In genomic region chr19:56746618-56747017, GRCm38 (mm10) we compare ENCODE assay signal across 26 mouse cellular contexts. TPM values are rescaled to one million over a fixed set of nuclear protein-coding genes. Genes with fewer than 3 reads are reported as not detected.
DNase-seq lines count a peak whose midpoint lies in the region; ATAC-seq and TF ChIP-seq lines count a peak whose summit lies in the region.
"Had no signal": no experiment of that assay in that cellular context is flagged by ENCODE, and none has a peak within 500 bp of the region (broad histone marks: within the 10 kb centered on the region; RNA-seq: fewer than 3 reads in every experiment).

No protein-coding gene starts in this region.

- peak; percentile 66; the same call in 1 of the 2 replicates for ATAC-seq in heart, embryonic 12.5 days (ENCODE audit: insufficient number of reproducible peaks, low FRiP score)
- ATAC-seq in heart, embryonic 14.5 days (ENCODE audit: insufficient number of reproducible peaks, insufficient read depth, low FRiP score, low read depth): peak; percentile 45; the same call in 1 of the 2 replicates
- ATAC-seq in heart, postnatal 0 days (ENCODE audit: insufficient read depth, low read depth): peak; percentile 72
- no peak for ATAC-seq in forebrain, embryonic 12.5 days (ENCODE audit: low FRiP score)
- ATAC-seq: forebrain, embryonic 14.5 days; forebrain, postnatal 0 days; hindbrain, postnatal 0 days; intestine, postnatal 0 days; Patski had no signal

- no peak; the same call in 1 of the 2 replicates for TF ChIP-seq EP300 in heart, postnatal 0 days (IDR thresholded peaks at IDR 0.05; ENCODE audit: low read depth)

- intact Hi-C loops in heart, postnatal 25 days (cut with DNase I): loop anchor here (2.0 kb wide), 1 partner anchor 28 kb away; no protein-coding TSS in a partner anchor

- H3K36me3 ChIP-seq in heart, embryonic 10.5 days: no peaks in the 10 kb centered on the region
- no peaks in the 10 kb centered on the region for H3K36me3 ChIP-seq in heart, embryonic 12.5 days
- H3K36me3 ChIP-seq in heart, embryonic 14.5 days (ENCODE audit: control insufficient read depth, insufficient read depth, low read length): no peaks in the 10 kb centered on the region
- H3K36me3 ChIP-seq in heart, postnatal 0 days (replicated peaks; ENCODE audit: control insufficient read depth, insufficient read depth, low read length): no peaks in the 10 kb centered on the region
- H3K36me3 ChIP-seq in forebrain, embryonic 12.5 days (replicated peaks): no peaks in the 10 kb centered on the region
- H3K36me3 ChIP-seq: forebrain, embryonic 10.5 days; G1E had no signal

- H3K9me3 ChIP-seq in heart, embryonic 10.5 days: no peaks in the 10 kb centered on the region
- no peaks in the 10 kb centered on the region for H3K9me3 ChIP-seq in heart, embryonic 12.5 days (replicated peaks)
- H3K9me3 ChIP-seq in heart, embryonic 14.5 days (ENCODE audit: control insufficient read depth, low read length): no peaks in the 10 kb centered on the region
- no peaks in the 10 kb centered on the region for H3K9me3 ChIP-seq in heart, postnatal 0 days (replicated peaks; ENCODE audit: control insufficient read depth, low read length)
- no peaks in the 10 kb centered on the region for H3K9me3 ChIP-seq in forebrain, embryonic 12.5 days
- H3K9me3 ChIP-seq: forebrain, embryonic 10.5 days; G1E had no signal

- H3K9ac ChIP-seq in heart, embryonic 12.5 days: no peak overlapping the region
- no peak overlapping the region for H3K9ac ChIP-seq in heart, embryonic 14.5 days (ENCODE audit: low read length)
- H3K9ac ChIP-seq in heart, postnatal 0 days (replicated peaks; ENCODE audit: low read depth, low read length): no peak overlapping the region
- H3K9ac ChIP-seq in forebrain, embryonic 12.5 days: no peak overlapping the region
- H3K9ac ChIP-seq: forebrain, postnatal 0 days; hindbrain, embryonic 14.5 days had no signal

- 54% methylated on average over 9 of the region's 9 CpGs for WGBS in heart, embryonic 10.5 days
- 36% methylated on average over 9 of the region's 9 CpGs for WGBS in heart, embryonic 12.5 days
- 21% methylated on average over 9 of the region's 9 CpGs for WGBS in heart, embryonic 14.5 days
- WGBS in heart, postnatal 0 days: 33% methylated on average over 9 of the region's 9 CpGs
- 89% methylated on average over 9 of the region's 9 CpGs for WGBS in forebrain, embryonic 12.5 days

- H3K27ac ChIP-seq in heart, embryonic 10.5 days: no peak overlapping the region
- no peak overlapping the region for H3K27ac ChIP-seq in heart, embryonic 12.5 days (ENCODE audit: poor library complexity, severe bottlenecking)
- H3K27ac ChIP-seq in heart, embryonic 14.5 days (replicated peaks in 1 of 2; ENCODE audit: control insufficient read depth in 1 of 2, insufficient read depth in 1 of 2, low read depth in 2 of 2, low read length in 2 of 2): 0 out of 4 replicates have a peak overlapping the region, but pooled peaks of 1 of the 2 experiments have one; percentile 26
- peak overlapping the region; percentile 67 for H3K27ac ChIP-seq in heart, postnatal 0 days (ENCODE audit: low read depth)
- no peak overlapping the region for H3K27ac ChIP-seq in forebrain, embryonic 12.5 days
- H3K27ac ChIP-seq: forebrain, embryonic 10.5 days; gastrocnemius, adult 2 months; hindbrain, embryonic 14.5 days; hindbrain, postnatal 0 days; kidney, postnatal 0 days had no signal

- TF ChIP-seq CTCF in heart, postnatal 0 days (IDR thresholded peaks at IDR 0.05; ENCODE audit: low read depth): no peak

- peak; percentile 43 to 54 for DNase-seq in heart, adult 18-20 months
- DNase-seq in heart, embryonic 10.5 days (ENCODE audit: low spot score): no peak
- DNase-seq in heart, postnatal 25 days (ENCODE audit: low spot score): no peak
- peak; percentile 78 for DNase-seq in heart, postnatal 0 days (ENCODE audit: low spot score)
- no peak for DNase-seq in cerebellum, adult 18-20 months
- DNase-seq: adrenal gland, postnatal 36 days; B cell, adult 2 months; cerebellum, adult 11 months; cerebellum, adult 8-10 months; cerebellum, postnatal 14 days; forebrain, postnatal 0 days; gastrocnemius, adult 2 months; gastrocnemius, postnatal 14 days; kidney, adult 2 months had no signal

- H3K4me3 ChIP-seq in heart, embryonic 10.5 days: no peak overlapping the region
- H3K4me3 ChIP-seq in heart, embryonic 12.5 days: no peak overlapping the region
- H3K4me3 ChIP-seq in heart, embryonic 14.5 days (ENCODE audit: control insufficient read depth in 1 of 2, insufficient read depth in 1 of 2, low read depth in 1 of 2, low read length in 2 of 2): no peak overlapping the region
- H3K4me3 ChIP-seq in heart, postnatal 0 days (ENCODE audit: low read depth, low read length): no peak overlapping the region
- H3K4me3 ChIP-seq in forebrain, embryonic 12.5 days (replicated peaks): no peak overlapping the region
- H3K4me3 ChIP-seq: forebrain, embryonic 10.5 days; gastrocnemius, adult 2 months had no signal

- no peak overlapping the region for H3K4me2 ChIP-seq in heart, embryonic 12.5 days
- no peak overlapping the region for H3K4me2 ChIP-seq in heart, embryonic 14.5 days (ENCODE audit: low read length)
- H3K4me2 ChIP-seq in heart, postnatal 0 days (ENCODE audit: low read depth, low read length): no peak overlapping the region
- no peak overlapping the region for H3K4me2 ChIP-seq in forebrain, embryonic 12.5 days
- H3K4me2 ChIP-seq: hindbrain, embryonic 14.5 days had no signal

- peaks cover 53% of the 10 kb centered on the region for H3K4me1 ChIP-seq in heart, embryonic 10.5 days
- H3K4me1 ChIP-seq in heart, embryonic 12.5 days (replicated peaks): peaks cover 46% of the 10 kb centered on the region
- peaks cover 34 to 58% of the 10 kb centered on the region in 2 experiments for H3K4me1 ChIP-seq in heart, embryonic 14.5 days (ENCODE audit: control insufficient read depth in 2 of 2, insufficient read depth in 2 of 2, low read length in 2 of 2)
- H3K4me1 ChIP-seq in heart, postnatal 0 days (ENCODE audit: control insufficient read depth, insufficient read depth): peaks cover 39% of the 10 kb centered on the region
- peaks cover 16% of the 10 kb centered on the region for H3K4me1 ChIP-seq in forebrain, embryonic 12.5 days

- H3K27me3 ChIP-seq in heart, embryonic 10.5 days (ENCODE audit: insufficient read depth, poor library complexity, severe bottlenecking): peaks cover 4% of the 10 kb centered on the region; the same call in 1 of the 2 replicates
- 0 out of 2 replicates have a peak, but pooled peaks cover 4% of the 10 kb centered on the region for H3K27me3 ChIP-seq in heart, embryonic 12.5 days (replicated peaks)
- H3K27me3 ChIP-seq in heart, embryonic 14.5 days (ENCODE audit: control insufficient read depth, insufficient read depth, low read length): no peaks in the 10 kb centered on the region
- H3K27me3 ChIP-seq in heart, postnatal 0 days (ENCODE audit: control insufficient read depth, insufficient read depth, low read length): no peaks in the 10 kb centered on the region
- no peaks in the 10 kb centered on the region for H3K27me3 ChIP-seq in forebrain, embryonic 12.5 days

RNA-seq across cellular contexts. Expression of gene Adrb1, which starts 24.6 kb away (rescaled TPM):
- total RNA-seq in heart, adult 18-20 months (2021): 10 to 100 TPM; 15.6 to 15.8 TPM
- 0.65 and 1.3 TPM in 2 replicates for polyA plus RNA-seq in heart, embryonic 10.5 days (2016; fragmentation: Nextera tagmentation; extraction: Ambion mirVana)
- 3.9 and 4.2 TPM in 2 replicates for polyA plus RNA-seq in heart, embryonic 12.5 days (2016; fragmentation: Nextera tagmentation; extraction: Ambion mirVana)
- 10 to 100 TPM; 24.3 to 30.9 TPM for total RNA-seq in heart, postnatal 25 days (2021)
- polyA plus RNA-seq in heart, embryonic 14.5 days (2014; fragmentation: Nextera tagmentation; extraction: Ambion mirVana): 6.5 and 8.2 TPM in 2 replicates
- 30.2 and 31.3 TPM in 2 replicates for total RNA-seq in heart, postnatal 0 days (2014; rRNA removed; ENCODE audit: low replicate concordance)
- polyA plus RNA-seq in heart, postnatal 0 days (2015; fragmentation: Nextera tagmentation; extraction: Ambion mirVana): 10.9 and 11.7 TPM in 2 replicates
- 0.52 and 0.85 TPM in 2 replicates for polyA plus RNA-seq in forebrain, embryonic 12.5 days (2016; fragmentation: Nextera tagmentation; extraction: Ambion mirVana)
- total RNA-seq: CH12.LX had no signal
- polyA plus RNA-seq: G1E, Patski had no signal

Comparison
In these comparisons a context has a peak if more than half of its experiments do, and no peak if none do; other contexts are left out.
1. DNase-seq: peak in heart, adult 18-20 months (2 of 2) and heart, postnatal 0 days (single experiment); none in heart, embryonic 10.5 days (single experiment), heart, postnatal 25 days (single experiment) and cerebellum, adult 18-20 months (0 of 2).